Mouse (Mus musculus) hindbrain, embryonic 10.5 days (tissue): Measurements from ENCODE around the gene Rbks. TPM values are rescaled to one million over a fixed set of nuclear protein-coding genes. Genes with fewer than 3 reads are reported as not detected.

Experiments used
- DNase-seq: peaks from one replicate; pipeline ENCODE4 v3.0.0-alpha.2; 2017; ENCODE audit warnings: low spot score
- H3K27ac ChIP-seq: fragments of 300-500 bp; sonication (generic); 2 replicates; pipeline ENCODE4 v1.5.1; 2016; ENCODE audit warnings: mild to moderate bottlenecking, moderate library complexity
- H3K27me3 ChIP-seq: fragments of 300-500 bp; sonication (generic); 2 replicates; pipeline ENCODE4 v1.6.1; 2016; ENCODE audit warnings: mild to moderate bottlenecking; ENCODE audit not compliant: poor library complexity, insufficient read depth, severe bottlenecking
- H3K36me3 ChIP-seq: fragments of 300-500 bp; sonication (generic); 2 replicates; pipeline ENCODE4 v1.6.1; 2016; ENCODE audit warnings: mild to moderate bottlenecking, moderate library complexity
- H3K4me1 ChIP-seq: fragments of 300-500 bp; sonication (generic); replicated peaks from 2 replicates; pipeline ENCODE4 v1.6.1; 2016; ENCODE audit warnings: mild to moderate bottlenecking
- H3K4me3 ChIP-seq: fragments of 300-500 bp; sonication (generic); 2 replicates; pipeline ENCODE4 v1.5.1; 2016; ENCODE audit warnings: mild to moderate bottlenecking, moderate library complexity
- H3K9me3 ChIP-seq: fragments of 300-500 bp; sonication (generic); 2 replicates; pipeline ENCODE4 v1.6.1; 2016; ENCODE audit warnings: mild to moderate bottlenecking, moderate library complexity
- WGBS: fragments of 180-500 bp; shearing (Covaris S2); methylation state at CpG from one replicate; pipeline ENCODE4 v1.1.7; 2016; 5-methylcytosine and 5-hydroxymethylcytosine counted together
- polyA plus RNA-seq: library from polyadenylated mRNA; unstranded; fragments of >200 nt; fragmentation: Nextera tagmentation; extraction: Ambion mirVana; gene quantifications from 2 replicates; pipeline ENCODE4 v1.2.1, GENCODE M21; 2016

The Rbks gene
- 4.3 and 4.5 TPM in 2 replicates for polyA plus RNA-seq

GRCm38 (mm10) chr5:31696971-31697643 lies at the start of gene Rbks:
Gene Rbks, minus strand, starts transcription at chr5:31697627.
- 9% methylated on average over 18 of the region's 18 CpGs for WGBS
- Histone ChIP-seq H3K9me3 (no peaks in the 10 kb centered on the region), H3K4me3 (peak within 1 kb of the TSS; percentile 82), H3K36me3 (no peaks in the 10 kb centered on the region), H3K27ac (peak within 1 kb of the TSS; percentile 94), H3K4me1 (peaks cover 8% of the 10 kb centered on the region), H3K27me3 (no peaks in the 10 kb centered on the region)
- DNase-seq, result no peak

GRCm38 (mm10) chr5:31742521-31743031 lies 45.1 kb upstream of the Rbks start:
- Histone ChIP-seq H3K4me1 (no peaks in the 10 kb centered on the region), H3K27me3 (no peaks in the 10 kb centered on the region), H3K36me3 (no peaks in the 10 kb centered on the region), H3K4me3 (no peak overlapping the region), H3K9me3 (no peaks in the 10 kb centered on the region), H3K27ac (no peak overlapping the region)
- DNase-seq, result no peak
- WGBS, result 74% methylated on average over 4 of the region's 4 CpGs

- H3K27ac ChIP-seq, result no peak overlapping the region
- WGBS, result 94% methylated on average over 1 of the region's 1 CpGs
These were observed 44.5 kb upstream of the Rbks start for GRCm38 (mm10) chr5:31741931-31742330.

DNA sequence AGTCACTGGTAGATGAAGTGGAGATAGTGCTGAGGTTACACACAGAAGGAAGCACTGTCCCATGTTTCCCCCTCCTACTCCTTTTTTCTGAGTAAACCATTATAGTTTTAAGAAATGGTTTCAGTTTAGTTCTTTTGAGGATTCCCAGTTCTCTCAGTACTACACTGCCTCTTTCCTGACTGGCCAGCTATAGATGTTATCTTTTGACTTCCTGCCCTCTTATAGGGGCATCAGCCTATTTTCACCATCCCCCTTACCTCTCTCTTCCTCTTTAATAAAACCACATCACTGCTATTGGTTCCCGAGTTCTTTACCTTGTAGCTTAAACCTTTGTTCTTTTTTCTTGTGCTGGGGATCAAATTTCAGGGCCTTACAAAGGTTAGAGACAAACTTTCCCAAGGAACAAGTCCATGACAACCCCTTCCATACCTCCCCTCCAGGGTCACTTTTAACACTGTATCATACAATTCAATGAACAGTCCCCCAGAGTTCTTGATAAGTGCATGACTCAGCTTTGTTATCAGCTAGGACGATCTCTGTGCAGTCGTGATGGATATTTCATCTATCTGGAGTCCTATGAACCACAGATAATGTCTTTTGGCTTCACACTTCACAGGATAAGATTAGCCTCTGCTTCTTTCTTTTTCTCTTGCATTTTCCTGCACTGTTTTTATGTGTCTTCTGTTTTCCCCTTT lies 35.4 kb upstream of the Rbks start:
- no peaks in the 10 kb centered on the region for H3K27me3 ChIP-seq
- no peak for DNase-seq
- no peak overlapping the region for H3K27ac ChIP-seq
- 61% methylated on average over 3 of the region's 3 CpGs for WGBS
- H3K4me3 ChIP-seq, result no peak overlapping the region
- H3K4me1 ChIP-seq, result no peaks in the 10 kb centered on the region
- H3K9me3 ChIP-seq, result no peaks in the 10 kb centered on the region
- H3K36me3 ChIP-seq, result peaks cover 5% of the 10 kb centered on the region

More at GRCm38 (mm10) chr5:31741931-31742330, 44.5 kb upstream of the Rbks start:
- Histone ChIP-seq H3K9me3 (no peaks in the 10 kb centered on the region), H3K36me3 (no peaks in the 10 kb centered on the region), H3K4me1 (no peaks in the 10 kb centered on the region), H3K4me3 (no peak overlapping the region), H3K27me3 (no peaks in the 10 kb centered on the region)
- no peak for DNase-seq

- no peak for DNase-seq
- Histone ChIP-seq H3K27ac (no peak overlapping the region), H3K9me3 (no peaks in the 10 kb centered on the region), H3K36me3 (no peaks in the 10 kb centered on the region), H3K4me3 (no peak overlapping the region), H3K4me1 (0 out of 2 replicates have a peak, but pooled peaks cover 3% of the 10 kb centered on the region), H3K27me3 (no peaks in the 10 kb centered on the region)
- WGBS, result 87% methylated on average over 5 of the region's 5 CpGs
These were observed 30.0 kb upstream of the Rbks start for GRCm38 (mm10) chr5:31727456-31727855.

DNA sequence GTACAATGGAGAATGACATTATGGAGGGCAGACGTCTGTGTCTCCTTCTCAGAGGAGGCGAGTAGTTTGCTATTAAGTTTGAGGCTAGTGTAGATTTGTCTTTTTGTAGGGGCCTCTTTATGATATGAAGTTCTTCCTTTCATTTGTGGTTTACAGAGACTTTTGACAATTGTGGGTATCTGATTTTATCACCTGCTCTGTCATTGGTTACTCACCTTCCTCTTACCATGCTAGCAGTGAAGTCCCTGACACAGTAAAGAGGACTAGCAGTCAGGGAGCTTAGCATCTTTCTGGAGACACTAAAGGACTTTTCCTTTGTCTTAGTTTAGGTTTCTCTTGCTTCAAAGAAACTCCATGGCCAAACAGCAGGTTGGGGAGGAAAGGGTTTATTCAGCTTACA lies 28.5 kb upstream of the Rbks start:
- Histone ChIP-seq H3K27me3 (no peaks in the 10 kb centered on the region), H3K4me3 (no peak overlapping the region), H3K36me3 (no peaks in the 10 kb centered on the region), H3K4me1 (0 out of 2 replicates have a peak, but pooled peaks cover 3% of the 10 kb centered on the region), H3K27ac (no peak overlapping the region), H3K9me3 (no peaks in the 10 kb centered on the region)
- DNase-seq, result no peak
- WGBS, result 87% methylated on average over 2 of the region's 2 CpGs

DNA sequence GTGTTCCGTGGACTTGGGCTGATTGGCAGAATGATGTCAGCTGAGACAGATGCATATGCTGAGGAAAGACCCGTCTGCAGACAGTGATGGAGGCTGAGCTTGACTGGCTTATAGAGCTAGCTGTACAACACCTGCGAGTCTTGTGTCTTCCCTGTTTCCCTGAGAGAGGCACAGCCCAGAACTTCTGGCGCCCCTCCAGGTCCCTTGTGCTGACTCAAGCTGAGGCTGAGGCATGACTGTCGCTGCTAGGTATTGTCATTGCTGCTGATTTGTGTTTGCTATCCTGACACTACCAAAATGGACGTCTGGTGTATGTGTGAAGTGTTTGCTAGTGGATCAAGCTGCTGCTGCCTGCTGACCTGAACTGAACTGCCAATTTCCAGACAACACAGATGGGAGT lies 27.1 kb upstream of the Rbks start:
- Histone ChIP-seq H3K36me3 (no peaks in the 10 kb centered on the region), H3K4me1 (0 out of 2 replicates have a peak, but pooled peaks cover 3% of the 10 kb centered on the region), H3K27ac (no peak overlapping the region), H3K4me3 (no peak overlapping the region), H3K9me3 (no peaks in the 10 kb centered on the region), H3K27me3 (no peaks in the 10 kb centered on the region)
- no peak for DNase-seq
- WGBS, result 80% methylated on average over 6 of the region's 6 CpGs

DNA sequence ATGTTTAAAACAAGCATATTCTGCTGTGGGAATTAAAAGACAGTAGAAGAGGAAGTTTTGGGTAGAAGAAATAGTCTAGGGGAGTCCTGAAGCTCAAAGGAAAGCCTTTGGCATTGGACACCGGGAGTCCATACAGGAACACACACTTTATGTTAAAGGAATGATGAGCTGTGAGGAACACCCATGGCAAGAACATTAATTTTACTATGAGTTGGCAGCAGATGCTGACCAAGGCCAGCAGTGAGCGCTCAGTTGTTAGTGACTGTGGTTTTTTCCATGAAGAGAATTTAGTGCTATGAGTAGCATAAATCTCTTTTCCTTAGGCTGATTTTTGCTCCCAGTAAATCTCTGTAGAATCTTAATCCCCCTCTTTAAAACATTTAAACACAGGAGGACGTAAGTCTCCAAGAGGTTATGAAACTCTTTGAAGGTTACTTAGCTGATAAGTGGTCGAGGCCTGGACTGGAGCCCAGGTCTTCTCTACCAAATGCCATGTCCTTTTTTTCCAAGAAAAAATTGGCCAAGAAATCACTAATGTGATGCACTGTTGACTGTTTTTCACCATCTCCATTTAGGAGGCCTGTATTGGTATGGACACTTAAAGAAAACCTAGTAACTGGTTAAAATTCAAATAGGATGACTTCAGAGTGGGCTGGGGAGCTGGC lies 18.2 kb upstream of the Rbks start:
- Histone ChIP-seq H3K4me3 (no peak overlapping the region), H3K36me3 (no peaks in the 10 kb centered on the region), H3K9me3 (no peaks in the 10 kb centered on the region), H3K27ac (no peak overlapping the region), H3K27me3 (no peaks in the 10 kb centered on the region), H3K4me1 (peaks cover 5% of the 10 kb centered on the region; the same call in 1 of the 2 replicates)
- WGBS, result 93% methylated on average over 4 of the region's 4 CpGs
- DNase-seq, result no peak

GRCm38 (mm10) chr5:31713841-31714264 lies 16.4 kb upstream of the Rbks start:
- Histone ChIP-seq H3K27me3 (no peaks in the 10 kb centered on the region), H3K27ac (no peak overlapping the region), H3K36me3 (0 out of 2 replicates have a peak, but pooled peaks cover 6% of the 10 kb centered on the region), H3K9me3 (no peaks in the 10 kb centered on the region), H3K4me1 (peaks cover 5% of the 10 kb centered on the region; the same call in 1 of the 2 replicates), H3K4me3 (no peak overlapping the region)
- no peak for DNase-seq
- 85% methylated on average over 5 of the region's 5 CpGs for WGBS

DNA sequence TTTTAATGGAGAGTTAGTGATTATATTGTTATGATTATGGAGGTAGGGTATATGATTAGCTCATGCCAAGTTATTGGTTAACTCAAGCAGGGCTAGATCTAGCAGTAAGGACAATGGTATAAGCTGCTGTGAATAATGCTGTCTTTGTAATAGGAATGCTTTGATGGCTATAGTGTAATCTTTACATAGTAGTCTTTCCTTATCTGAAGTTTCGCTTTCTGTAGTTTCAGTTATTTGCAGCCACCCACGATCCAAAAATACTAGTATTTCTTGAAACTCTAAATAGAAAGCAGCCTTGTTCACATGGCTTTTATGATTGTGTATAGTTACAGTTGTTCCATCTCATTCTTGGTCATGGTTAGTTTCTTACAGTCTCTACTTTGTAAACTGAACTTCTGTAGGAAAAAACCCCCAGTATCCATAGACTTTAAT lies 15.9 kb upstream of the Rbks start:
- Histone ChIP-seq H3K4me3 (no peak overlapping the region), H3K9me3 (no peaks in the 10 kb centered on the region), H3K36me3 (0 out of 2 replicates have a peak, but pooled peaks cover 6% of the 10 kb centered on the region), H3K4me1 (peaks cover 5% of the 10 kb centered on the region; the same call in 1 of the 2 replicates), H3K27ac (no peak overlapping the region), H3K27me3 (no peaks in the 10 kb centered on the region)
- 86% methylated on average over 2 of the region's 2 CpGs for WGBS
- DNase-seq, result no peak

DNA sequence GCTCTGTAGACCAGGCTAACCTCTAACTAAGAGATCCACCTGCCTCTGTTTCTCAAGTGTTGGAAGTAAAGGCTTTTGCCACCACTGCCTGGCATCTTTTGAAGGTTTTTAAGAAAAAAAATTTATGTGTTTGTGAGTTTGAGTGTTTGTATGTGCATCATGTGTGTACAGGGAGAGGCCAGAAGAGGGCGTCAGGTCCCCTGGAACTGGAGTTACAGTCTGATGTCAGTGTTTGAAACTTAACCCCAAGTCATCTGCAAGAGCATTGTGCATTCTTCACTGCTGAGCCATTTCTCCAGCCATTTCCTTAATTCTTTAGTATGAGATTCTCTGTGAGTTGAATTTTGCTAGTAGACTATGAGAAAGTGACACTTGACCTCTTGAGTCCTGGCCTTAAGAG lies 12.0 kb upstream of the Rbks start:
- 64% methylated on average over 1 of the region's 1 CpGs for WGBS
- H3K9me3 ChIP-seq, result no peaks in the 10 kb centered on the region
- no peak overlapping the region for H3K4me3 ChIP-seq
- DNase-seq, result no peak
- no peaks in the 10 kb centered on the region for H3K27me3 ChIP-seq
- 0 out of 2 replicates have a peak, but pooled peaks cover 10% of the 10 kb centered on the region for H3K36me3 ChIP-seq
- H3K27ac ChIP-seq, result no peak overlapping the region
- H3K4me1 ChIP-seq, result no peaks in the 10 kb centered on the region

GRCm38 (mm10) chr5:31706826-31707225 lies 9.4 kb upstream of the Rbks start:
- Histone ChIP-seq H3K4me1 (no peaks in the 10 kb centered on the region), H3K4me3 (no peak overlapping the region), H3K27ac (no peak overlapping the region), H3K36me3 (0 out of 2 replicates have a peak, but pooled peaks cover 21% of the 10 kb centered on the region), H3K9me3 (no peaks in the 10 kb centered on the region), H3K27me3 (no peaks in the 10 kb centered on the region)
- no peak for DNase-seq
- 85% methylated on average over 4 of the region's 4 CpGs for WGBS
